Mouse (Mus musculus): ENCODE measurements around the gene Atxn10. TPM values are rescaled to one million over a fixed set of nuclear protein-coding genes. Genes with fewer than 3 reads are reported as not detected.
A peak's percentile ranks its signal among the peaks of the same experiment; 100 is the strongest.

Gene Atxn10
- polyA plus RNA-seq (2016; fragmentation: Nextera tagmentation; extraction: Ambion mirVana): 110 and 114 TPM in 2 replicates

GRCm38 (mm10) chr15:85335671-85336300, at the start of gene Atxn10:
Gene Atxn10 (plus strand): TSS chr15:85336245.
- H3K9ac ChIP-seq: peak within 1 kb of the TSS; percentile 85
- peaks cover 35% of the 10 kb centered on the region for H3K4me1 ChIP-seq
- 14% methylated on average over 16 of the region's 19 CpGs for WGBS (ENCODE audit: insufficient replicate concordance)
- no peaks in the 10 kb centered on the region for H3K9me3 ChIP-seq (replicated peaks)
- H3K27ac ChIP-seq: peak within 1 kb of the TSS; percentile 85
- no peak for ATAC-seq
- peak within 1 kb of the TSS; percentile 90 for H3K4me3 ChIP-seq
- no peaks in the 10 kb centered on the region for H3K36me3 ChIP-seq
- H3K27me3 ChIP-seq (replicated peaks): no peaks in the 10 kb centered on the region
- H3K4me2 ChIP-seq: peak within 1 kb of the TSS; percentile 77

- no peak overlapping the region for H3K9ac ChIP-seq
- no peaks in the 10 kb centered on the region for H3K27me3 ChIP-seq (replicated peaks)
- H3K4me2 ChIP-seq: no peak overlapping the region
- H3K9me3 ChIP-seq (replicated peaks): no peaks in the 10 kb centered on the region
- peaks cover 14% of the 10 kb centered on the region; the same call in 1 of the 2 replicates for H3K4me1 ChIP-seq
- no peak for ATAC-seq
- H3K27ac ChIP-seq: no peak overlapping the region
- 65% methylated on average over 3 of the region's 3 CpGs for WGBS (ENCODE audit: insufficient replicate concordance)
- no peak overlapping the region for H3K4me3 ChIP-seq
- no peaks in the 10 kb centered on the region for H3K36me3 ChIP-seq
Measured at GRCm38 (mm10) chr15:85294632-85295031, 41.4 kb upstream of the Atxn10 start.

GRCm38 (mm10) chr15:85295544-85295943, 40.5 kb upstream of the Atxn10 start:
- ATAC-seq: no peak
- Histone ChIP-seq H3K36me3 (no peaks in the 10 kb centered on the region), H3K27me3 (replicated peaks) (no peaks in the 10 kb centered on the region), H3K4me1 (peaks cover 14% of the 10 kb centered on the region; the same call in 1 of the 2 replicates), H3K9me3 (replicated peaks) (no peaks in the 10 kb centered on the region), H3K4me2 (no peak overlapping the region), H3K4me3 (no peak overlapping the region), H3K27ac (no peak overlapping the region), H3K9ac (no peak overlapping the region)
- WGBS (ENCODE audit: insufficient replicate concordance): 61% methylated on average over 8 of the region's 8 CpGs

GRCm38 (mm10) chr15:85295977-85296376, 40.1 kb upstream of the Atxn10 start:
- no peaks in the 10 kb centered on the region for H3K36me3 ChIP-seq
- no peak overlapping the region for H3K4me2 ChIP-seq
- WGBS (ENCODE audit: insufficient replicate concordance): 67% methylated on average over 2 of the region's 2 CpGs
- H3K9ac ChIP-seq: no peak overlapping the region
- ATAC-seq: no peak
- H3K27me3 ChIP-seq (replicated peaks): no peaks in the 10 kb centered on the region
- H3K4me3 ChIP-seq: no peak overlapping the region
- H3K4me1 ChIP-seq: peaks cover 14% of the 10 kb centered on the region; the same call in 1 of the 2 replicates
- no peak overlapping the region for H3K27ac ChIP-seq
- H3K9me3 ChIP-seq (replicated peaks): no peaks in the 10 kb centered on the region

GRCm38 (mm10) chr15:85296538-85296937, 39.5 kb upstream of the Atxn10 start:
- no peak overlapping the region for H3K27ac ChIP-seq
- ATAC-seq: no peak
- H3K4me1 ChIP-seq: peaks cover 14% of the 10 kb centered on the region; the same call in 1 of the 2 replicates
- H3K4me3 ChIP-seq: no peak overlapping the region
- H3K9ac ChIP-seq: no peak overlapping the region
- H3K27me3 ChIP-seq (replicated peaks): no peaks in the 10 kb centered on the region
- no peak overlapping the region for H3K4me2 ChIP-seq
- no peaks in the 10 kb centered on the region for H3K36me3 ChIP-seq
- H3K9me3 ChIP-seq (replicated peaks): no peaks in the 10 kb centered on the region
- WGBS (ENCODE audit: insufficient replicate concordance): 62% methylated on average over 3 of the region's 3 CpGs

DNA sequence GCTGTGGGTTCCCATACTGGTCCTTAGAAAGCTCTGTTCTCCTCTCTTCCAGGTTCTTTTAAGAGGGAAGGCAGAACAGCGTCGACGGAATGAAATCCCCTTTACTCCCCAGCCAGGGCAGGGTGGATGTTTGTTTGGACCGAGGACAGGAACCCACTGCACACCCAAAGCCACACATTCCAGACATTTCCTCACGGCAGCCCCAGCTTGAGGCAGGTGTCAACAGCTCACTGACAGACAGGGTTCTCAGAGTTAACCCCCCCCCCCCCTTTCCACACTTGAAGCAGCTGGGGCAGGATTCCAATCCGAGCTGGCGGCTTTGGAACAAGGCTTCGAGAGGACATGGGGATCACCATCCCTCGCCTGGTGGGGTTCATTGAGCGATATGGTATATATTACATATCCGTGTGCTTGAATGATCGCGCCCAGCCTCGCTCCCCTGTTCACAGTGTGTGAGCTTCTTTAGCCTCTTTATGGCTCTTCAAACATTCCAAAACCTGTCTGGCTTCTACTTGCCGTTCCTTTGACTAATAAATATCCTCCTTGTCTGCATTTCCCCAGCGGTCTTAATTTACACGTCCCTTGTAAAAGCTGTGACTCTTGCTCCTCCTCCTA, 37.8 kb upstream of the Atxn10 start:
- no peak for ATAC-seq
- no peaks in the 10 kb centered on the region for H3K9me3 ChIP-seq (replicated peaks)
- H3K27me3 ChIP-seq (replicated peaks): no peaks in the 10 kb centered on the region
- peaks cover 14% of the 10 kb centered on the region; the same call in 1 of the 2 replicates for H3K4me1 ChIP-seq
- no peaks in the 10 kb centered on the region for H3K36me3 ChIP-seq
- H3K27ac ChIP-seq: no peak overlapping the region
- no peak overlapping the region for H3K4me2 ChIP-seq
- 44% methylated on average over 17 of the region's 17 CpGs for WGBS (ENCODE audit: insufficient replicate concordance)
- no peak overlapping the region for H3K4me3 ChIP-seq
- H3K9ac ChIP-seq: no peak overlapping the region

DNA sequence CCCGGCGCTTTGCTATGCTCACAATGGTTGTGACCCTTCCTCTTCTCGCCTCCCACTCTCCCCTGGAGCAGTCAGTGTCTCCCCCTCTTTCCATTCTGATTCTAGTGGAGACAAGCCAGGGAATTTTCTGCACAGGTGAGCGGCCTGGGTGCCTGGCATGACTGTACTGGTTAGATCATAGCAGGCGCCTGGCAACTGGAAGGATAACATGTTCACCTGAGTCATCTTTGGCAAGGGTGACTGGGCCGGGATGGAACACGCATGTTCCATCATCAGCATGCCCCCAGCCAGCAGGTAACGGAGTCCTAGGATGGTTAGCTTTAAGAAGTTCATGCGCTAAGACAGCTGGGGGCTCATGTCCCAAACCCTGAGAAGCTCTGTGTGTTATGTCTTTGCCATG, 37.1 kb upstream of the Atxn10 start:
- Histone ChIP-seq H3K9me3 (replicated peaks) (no peaks in the 10 kb centered on the region), H3K4me2 (no peak overlapping the region), H3K9ac (no peak overlapping the region), H3K4me3 (no peak overlapping the region), H3K36me3 (no peaks in the 10 kb centered on the region), H3K4me1 (peaks cover 14% of the 10 kb centered on the region; the same call in 1 of the 2 replicates), H3K27me3 (replicated peaks) (no peaks in the 10 kb centered on the region), H3K27ac (no peak overlapping the region)
- no peak for ATAC-seq
- 80% methylated on average over 9 of the region's 9 CpGs for WGBS (ENCODE audit: insufficient replicate concordance)

DNA sequence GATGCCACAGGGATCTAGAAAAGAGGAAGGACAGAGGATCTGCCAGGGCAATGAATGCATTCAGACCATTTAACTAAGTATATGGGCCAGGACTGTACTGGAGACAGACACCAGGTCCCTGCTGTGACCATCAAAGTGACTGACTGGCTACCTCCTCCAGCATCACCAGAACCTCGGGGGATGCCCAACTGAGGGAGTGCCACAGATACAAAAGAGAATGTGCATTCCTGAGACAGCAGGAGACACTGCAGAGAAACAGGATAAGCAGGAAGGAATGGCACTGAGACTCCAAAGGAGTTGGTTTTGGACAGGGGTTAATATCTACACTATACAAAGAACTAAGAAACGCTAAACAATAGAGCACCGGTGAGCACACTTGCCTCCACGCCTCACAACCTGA, 32.8 kb upstream of the Atxn10 start:
- Histone ChIP-seq H3K27ac (no peak overlapping the region), H3K27me3 (replicated peaks) (no peaks in the 10 kb centered on the region), H3K9ac (no peak overlapping the region), H3K4me3 (no peak overlapping the region), H3K4me2 (no peak overlapping the region), H3K4me1 (0 out of 2 replicates have a peak, but pooled peaks cover 3% of the 10 kb centered on the region), H3K36me3 (no peaks in the 10 kb centered on the region), H3K9me3 (replicated peaks) (no peaks in the 10 kb centered on the region; the same call in 1 of the 2 replicates)
- WGBS (ENCODE audit: insufficient replicate concordance): 79% methylated on average over 4 of the region's 4 CpGs
- ATAC-seq: no peak

GRCm38 (mm10) chr15:85303976-85304375, 32.1 kb upstream of the Atxn10 start:
- no peak overlapping the region for H3K9ac ChIP-seq
- no peaks in the 10 kb centered on the region for H3K27me3 ChIP-seq (replicated peaks)
- H3K9me3 ChIP-seq (replicated peaks): no peaks in the 10 kb centered on the region; the same call in 1 of the 2 replicates
- H3K4me2 ChIP-seq: no peak overlapping the region
- 75% methylated on average over 4 of the region's 4 CpGs for WGBS (ENCODE audit: insufficient replicate concordance)
- no peak overlapping the region for H3K27ac ChIP-seq
- H3K4me3 ChIP-seq: no peak overlapping the region
- no peaks in the 10 kb centered on the region for H3K36me3 ChIP-seq
- no peak for ATAC-seq
- H3K4me1 ChIP-seq: no peaks in the 10 kb centered on the region

DNA sequence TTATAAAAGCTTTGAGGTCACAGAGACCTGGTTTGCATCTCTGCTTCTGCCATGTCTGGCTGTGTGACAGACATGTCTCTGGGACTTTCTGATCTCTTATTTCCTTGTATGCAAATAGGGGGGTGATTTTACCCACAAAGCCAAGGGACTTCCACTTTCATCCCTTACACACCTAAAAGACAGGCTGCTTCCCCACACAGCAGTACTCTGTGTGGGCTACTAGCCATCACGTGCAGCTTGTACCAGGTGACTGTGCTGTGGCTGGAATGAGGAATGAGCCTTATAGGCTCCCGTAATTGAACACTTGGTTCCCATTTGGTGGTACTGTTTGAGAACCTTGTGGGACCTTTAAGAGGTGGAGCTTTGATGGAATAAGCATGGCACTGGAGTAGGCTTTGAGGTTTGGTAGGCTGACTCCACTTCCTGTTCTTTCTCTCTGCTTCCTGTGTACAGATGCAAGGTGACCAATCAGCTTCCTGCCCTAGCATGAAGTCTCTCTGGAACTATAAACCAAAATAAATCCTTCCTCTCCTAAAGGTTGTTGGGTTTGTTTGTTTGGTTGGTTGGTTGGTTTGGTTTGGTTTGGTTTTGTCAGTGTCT, 28.9 kb upstream of the Atxn10 start:
- no peaks in the 10 kb centered on the region for H3K36me3 ChIP-seq
- WGBS (ENCODE audit: insufficient replicate concordance): 76% methylated on average over 2 of the region's 2 CpGs
- H3K9ac ChIP-seq: no peak overlapping the region
- no peak overlapping the region for H3K27ac ChIP-seq
- no peaks in the 10 kb centered on the region for H3K4me1 ChIP-seq
- no peaks in the 10 kb centered on the region; the same call in 1 of the 2 replicates for H3K9me3 ChIP-seq (replicated peaks)
- no peaks in the 10 kb centered on the region for H3K27me3 ChIP-seq (replicated peaks)
- no peak for ATAC-seq
- H3K4me3 ChIP-seq: no peak overlapping the region
- no peak overlapping the region for H3K4me2 ChIP-seq

DNA sequence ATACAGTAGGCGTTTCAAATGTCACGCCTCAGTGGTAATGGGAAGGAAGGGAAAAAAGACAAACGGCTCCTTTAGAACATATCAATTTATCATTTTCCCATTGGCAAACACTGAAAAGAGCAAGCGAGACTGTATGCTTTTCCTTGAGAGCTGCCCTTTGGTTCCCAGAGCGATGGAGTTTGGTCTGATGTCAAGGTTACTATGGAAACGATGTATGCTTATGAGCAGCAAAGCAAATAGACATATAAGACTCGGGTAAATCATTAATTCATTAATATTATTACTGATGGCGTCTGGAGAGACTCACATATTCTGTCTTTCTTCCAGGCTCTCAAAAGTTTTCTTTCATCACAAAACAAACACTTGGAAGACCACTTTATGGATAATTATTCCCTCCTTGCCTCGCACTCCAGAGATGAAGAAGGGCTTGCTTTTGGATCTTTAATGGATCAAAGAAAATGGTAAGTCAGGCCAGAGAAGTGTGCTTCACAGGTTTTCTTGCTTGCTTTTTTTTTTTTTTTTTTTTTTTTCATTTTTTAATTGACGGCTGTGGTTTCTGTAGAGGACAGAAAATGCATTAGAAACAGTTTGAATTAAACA, 24.9 kb upstream of the Atxn10 start:
- peaks cover 9% of the 10 kb centered on the region; the same call in 1 of the 2 replicates for H3K27me3 ChIP-seq (replicated peaks)
- H3K36me3 ChIP-seq: no peaks in the 10 kb centered on the region
- H3K9ac ChIP-seq: no peak overlapping the region
- ATAC-seq: no peak
- H3K4me2 ChIP-seq: no peak overlapping the region
- no peaks in the 10 kb centered on the region for H3K4me1 ChIP-seq
- no peak overlapping the region for H3K4me3 ChIP-seq
- H3K9me3 ChIP-seq (replicated peaks): no peaks in the 10 kb centered on the region; the same call in 1 of the 2 replicates
- H3K27ac ChIP-seq: no peak overlapping the region
- 61% methylated on average over 10 of the region's 10 CpGs for WGBS (ENCODE audit: insufficient replicate concordance)
